Mouse (Mus musculus): ENCODE results near the gene Rif1. TPM values are rescaled to one million over a fixed set of nuclear protein-coding genes. Genes with fewer than 3 reads are reported as not detected.

Gene Rif1
- total and polyA plus RNA-seq, 2 experiments: 1.1 to 13.3 TPM

GRCm38 (mm10) chr2:52057099-52057498, 15.5 kb upstream of the Rif1 start:
- no peak overlapping the region for H3K4me3 ChIP-seq (ENCODE audit: insufficient read depth, low read depth, low read length)
- no peak overlapping the region for H3K9ac ChIP-seq (ENCODE audit: low read depth, low read length)
- no peak for DNase-seq (ENCODE audit: extremely low read depth, low read depth, low spot score)
- TF ChIP-seq CTCF (IDR thresholded peaks at IDR 0.05; ENCODE audit: low read depth, low read length) (no peak), POLR2A (IDR thresholded peaks at IDR 0.05; ENCODE audit: extremely low read depth, insufficient read depth, low read length) (no peak)
- WGBS: 97% methylated on average over 1 of the region's 1 CpGs
- H3K79me2 ChIP-seq (ENCODE audit: control insufficient read depth, insufficient read depth, low read length): no peaks in the 10 kb centered on the region
- no peaks in the 10 kb centered on the region for H3K27me3 ChIP-seq (ENCODE audit: control insufficient read depth, insufficient read depth, low read length)
- no peaks in the 10 kb centered on the region for H3K36me3 ChIP-seq (ENCODE audit: control insufficient read depth, insufficient read depth, low read length)
- H3K27ac ChIP-seq (replicated peaks; ENCODE audit: insufficient read depth, low read depth, low read length): no peak overlapping the region
- H3K4me1 ChIP-seq (ENCODE audit: control insufficient read depth, insufficient read depth, low read length): no peaks in the 10 kb centered on the region

GRCm38 (mm10) chr2:52057681-52058080, 15.0 kb upstream of the Rif1 start:
- Histone ChIP-seq H3K9ac (ENCODE audit: low read depth, low read length) (no peak overlapping the region), H3K4me3 (ENCODE audit: insufficient read depth, low read depth, low read length) (no peak overlapping the region), H3K36me3 (ENCODE audit: control insufficient read depth, insufficient read depth, low read length) (no peaks in the 10 kb centered on the region), H3K27ac (replicated peaks; ENCODE audit: insufficient read depth, low read depth, low read length) (no peak overlapping the region), H3K4me1 (ENCODE audit: control insufficient read depth, insufficient read depth, low read length) (no peaks in the 10 kb centered on the region), H3K27me3 (ENCODE audit: control insufficient read depth, insufficient read depth, low read length) (no peaks in the 10 kb centered on the region), H3K79me2 (ENCODE audit: control insufficient read depth, insufficient read depth, low read length) (no peaks in the 10 kb centered on the region)
- no peak for TF ChIP-seq POLR2A (IDR thresholded peaks at IDR 0.05; ENCODE audit: extremely low read depth, insufficient read depth, low read length)
- no peak for TF ChIP-seq CTCF (IDR thresholded peaks at IDR 0.05; ENCODE audit: low read depth, low read length)
- DNase-seq (ENCODE audit: extremely low read depth, low read depth, low spot score): no peak

GRCm38 (mm10) chr2:52068641-52069040, 4.0 kb upstream of the Rif1 start:
- Histone ChIP-seq H3K36me3 (ENCODE audit: control insufficient read depth, insufficient read depth, low read length) (no peaks in the 10 kb centered on the region), H3K27ac (replicated peaks; ENCODE audit: insufficient read depth, low read depth, low read length) (no peak overlapping the region), H3K9ac (ENCODE audit: low read depth, low read length) (no peak overlapping the region), H3K27me3 (ENCODE audit: control insufficient read depth, insufficient read depth, low read length) (no peaks in the 10 kb centered on the region), H3K4me3 (ENCODE audit: insufficient read depth, low read depth, low read length) (no peak overlapping the region), H3K4me1 (ENCODE audit: control insufficient read depth, insufficient read depth, low read length) (peaks cover 3% of the 10 kb centered on the region; the same call in 1 of the 2 replicates), H3K79me2 (ENCODE audit: control insufficient read depth, insufficient read depth, low read length) (no peaks in the 10 kb centered on the region)
- WGBS: 70% methylated on average over 1 of the region's 1 CpGs
- DNase-seq (ENCODE audit: extremely low read depth, low read depth, low spot score): no peak
- no peak for TF ChIP-seq CTCF (IDR thresholded peaks at IDR 0.05; ENCODE audit: low read depth, low read length)
- TF ChIP-seq POLR2A (IDR thresholded peaks at IDR 0.05; ENCODE audit: extremely low read depth, insufficient read depth, low read length): no peak

- peaks cover under 1% of the 10 kb centered on the region for H3K36me3 ChIP-seq (ENCODE audit: control insufficient read depth, insufficient read depth, low read length)
- no peak overlapping the region for H3K27ac ChIP-seq (replicated peaks; ENCODE audit: insufficient read depth, low read depth, low read length)
- no peak for TF ChIP-seq CTCF (IDR thresholded peaks at IDR 0.05; ENCODE audit: low read depth, low read length)
- no peak for TF ChIP-seq POLR2A (IDR thresholded peaks at IDR 0.05; ENCODE audit: extremely low read depth, insufficient read depth, low read length)
- H3K27me3 ChIP-seq (ENCODE audit: control insufficient read depth, insufficient read depth, low read length): no peaks in the 10 kb centered on the region
- H3K4me1 ChIP-seq (ENCODE audit: control insufficient read depth, insufficient read depth, low read length): peaks cover 6% of the 10 kb centered on the region
- WGBS: 94% methylated on average over 5 of the region's 5 CpGs
- no peaks in the 10 kb centered on the region for H3K79me2 ChIP-seq (ENCODE audit: control insufficient read depth, insufficient read depth, low read length)
- DNase-seq (ENCODE audit: extremely low read depth, low read depth, low spot score): no peak
- no peak overlapping the region for H3K4me3 ChIP-seq (ENCODE audit: insufficient read depth, low read depth, low read length)
- no peak overlapping the region for H3K9ac ChIP-seq (ENCODE audit: low read depth, low read length)
These were observed 1.8 kb upstream of the Rif1 start for GRCm38 (mm10) chr2:52070816-52071215.

GRCm38 (mm10) chr2:52071241-52071991, 1.2 kb upstream of the Rif1 start:
- 49% methylated on average over 13 of the region's 13 CpGs for WGBS
- no peak for TF ChIP-seq CTCF (IDR thresholded peaks at IDR 0.05; ENCODE audit: low read depth, low read length)
- no peak for TF ChIP-seq POLR2A (IDR thresholded peaks at IDR 0.05; ENCODE audit: extremely low read depth, insufficient read depth, low read length)
- peaks cover 2% of the 10 kb centered on the region for H3K36me3 ChIP-seq (ENCODE audit: control insufficient read depth, insufficient read depth, low read length)
- no peaks in the 10 kb centered on the region for H3K27me3 ChIP-seq (ENCODE audit: control insufficient read depth, insufficient read depth, low read length)
- H3K27ac ChIP-seq (replicated peaks; ENCODE audit: insufficient read depth, low read depth, low read length): no peak overlapping the region
- no peak overlapping the region for H3K9ac ChIP-seq (ENCODE audit: low read depth, low read length)
- H3K79me2 ChIP-seq (ENCODE audit: control insufficient read depth, insufficient read depth, low read length): no peaks in the 10 kb centered on the region
- no peak overlapping the region for H3K4me3 ChIP-seq (ENCODE audit: insufficient read depth, low read depth, low read length)
- DNase-seq (ENCODE audit: extremely low read depth, low read depth, low spot score): no peak
- peaks cover 6% of the 10 kb centered on the region for H3K4me1 ChIP-seq (ENCODE audit: control insufficient read depth, insufficient read depth, low read length)

- Histone ChIP-seq H3K4me1 (ENCODE audit: control insufficient read depth, insufficient read depth, low read length) (peaks cover 6% of the 10 kb centered on the region), H3K27ac (replicated peaks; ENCODE audit: insufficient read depth, low read depth, low read length) (peak overlapping the region; percentile 30), H3K4me3 (ENCODE audit: insufficient read depth, low read depth, low read length) (peak overlapping the region; percentile 93), H3K79me2 (ENCODE audit: control insufficient read depth, insufficient read depth, low read length) (no peaks in the 10 kb centered on the region), H3K36me3 (ENCODE audit: control insufficient read depth, insufficient read depth, low read length) (peaks cover 4% of the 10 kb centered on the region), H3K9ac (ENCODE audit: low read depth, low read length) (no peak overlapping the region), H3K27me3 (ENCODE audit: control insufficient read depth, insufficient read depth, low read length) (no peaks in the 10 kb centered on the region)
- no peak for TF ChIP-seq CTCF (IDR thresholded peaks at IDR 0.05; ENCODE audit: low read depth, low read length)
- no peak for TF ChIP-seq POLR2A (IDR thresholded peaks at IDR 0.05; ENCODE audit: extremely low read depth, insufficient read depth, low read length)
- 9% methylated on average over 10 of the region's 10 CpGs for WGBS
- DNase-seq (ENCODE audit: extremely low read depth, low read depth, low spot score): peak; percentile 40
These were observed 554 bp upstream of the Rif1 start for GRCm38 (mm10) chr2:52072065-52072490.
